Mouse (Mus musculus) small intestine, adult 2 months (tissue): ENCODE results near the gene Kcnmb3. TPM values are rescaled to one million over a fixed set of nuclear protein-coding genes. Genes with fewer than 3 reads are reported as not detected.

Source experiments
- H3K27ac ChIP-seq: fragments of 200-500 bp; 2 replicates; pipeline ENCODE4 v1.5.1; 2012; ENCODE audit warnings: low read depth, low read length, control low read depth, inconsistent platforms; ENCODE audit not compliant: insufficient read depth
- H3K27me3 ChIP-seq: fragments of 200-500 bp; 2 replicates; pipeline ENCODE4 v1.6.1; 2012; ENCODE audit warnings: mild to moderate bottlenecking, moderate library complexity, low read length, inconsistent platforms; ENCODE audit not compliant: control insufficient read depth, insufficient read depth
- H3K36me3 ChIP-seq: fragments of 200-500 bp; 2 replicates; pipeline ENCODE4 v1.6.1; 2012; ENCODE audit warnings: mild to moderate bottlenecking, low read length, control low read depth, inconsistent platforms; ENCODE audit not compliant: control insufficient read depth, insufficient read depth
- H3K4me1 ChIP-seq: fragments of 200-500 bp; 2 replicates; pipeline ENCODE4 v1.6.1; 2012; ENCODE audit warnings: low read length, inconsistent platforms, mixed read lengths; ENCODE audit not compliant: control insufficient read depth, insufficient read depth, insufficient read length
- H3K4me3 ChIP-seq: fragments of 200-500 bp; 2 replicates; pipeline ENCODE4 v1.5.1; 2012; ENCODE audit warnings: low read depth, mild to moderate bottlenecking, control low read depth, inconsistent platforms, low read length, moderate library complexity
- CTCF ChIP-seq: fragments of 200-500 bp; IDR thresholded peaks from 2 replicates; pipeline ENCODE4 v1.5.1; 2012; ENCODE audit warnings: low read depth, mild to moderate bottlenecking, control low read depth, inconsistent platforms, low read length, moderate library complexity, mixed read lengths; ENCODE audit not compliant: insufficient replicate concordance, insufficient read length; ENCODE audit errors: extremely low read depth
- POLR2A ChIP-seq: fragments of 200-500 bp; IDR thresholded peaks from 2 replicates; pipeline ENCODE4 v1.6.1; 2012; ENCODE audit warnings: low read depth, mild to moderate bottlenecking, control low read depth, inconsistent platforms, low read length, moderate library complexity
- WGBS: fragments of 180-500 bp; shearing (Covaris S2); methylation state at CpG from one replicate; pipeline ENCODE4 v1.1.7; 2018; 5-methylcytosine and 5-hydroxymethylcytosine counted together
- polyA plus RNA-seq: library from polyadenylated mRNA; depleted of rRNA; stranded (reverse); fragments of >200 nt; gene quantifications from 2 replicates; pipeline ENCODE4 v1.2.3, GENCODE M21; 2012

Gene Kcnmb3
- polyA plus RNA-seq, 1 experiment = not detected

- H3K4me3 ChIP-seq = no peak overlapping the region
- no peak for TF ChIP-seq CTCF
- TF ChIP-seq POLR2A = no peak
- H3K4me1 ChIP-seq = no peaks in the 10 kb centered on the region
- H3K27me3 ChIP-seq = no peaks in the 10 kb centered on the region
- H3K36me3 ChIP-seq = no peaks in the 10 kb centered on the region
- no peak overlapping the region for H3K27ac ChIP-seq
Observed at GRCm38 (mm10) chr3:32490928-32491315, 1.1 kb downstream of the Kcnmb3 start.

GRCm38 (mm10) chr3:32490076-32490927, 1.7 kb downstream of the Kcnmb3 start:
- 59% methylated on average over 15 of the region's 15 CpGs for WGBS
- no peaks in the 10 kb centered on the region for H3K36me3 ChIP-seq
- no peak for TF ChIP-seq CTCF
- TF ChIP-seq POLR2A = no peak
- no peak overlapping the region for H3K27ac ChIP-seq
- no peaks in the 10 kb centered on the region for H3K27me3 ChIP-seq
- H3K4me1 ChIP-seq = no peaks in the 10 kb centered on the region
- no peak overlapping the region for H3K4me3 ChIP-seq

GRCm38 (mm10) chr3:32488172-32488571, 3.9 kb downstream of the Kcnmb3 start:
- 77% methylated on average over 6 of the region's 6 CpGs for WGBS
- no peak overlapping the region for H3K27ac ChIP-seq
- no peaks in the 10 kb centered on the region for H3K4me1 ChIP-seq
- H3K4me3 ChIP-seq = no peak overlapping the region
- TF ChIP-seq POLR2A = no peak
- TF ChIP-seq CTCF = no peak
- H3K27me3 ChIP-seq = no peaks in the 10 kb centered on the region
- no peaks in the 10 kb centered on the region for H3K36me3 ChIP-seq

GRCm38 (mm10) chr3:32486543-32486942, 5.5 kb downstream of the Kcnmb3 start:
- Histone ChIP-seq H3K27me3 (no peaks in the 10 kb centered on the region), H3K27ac (no peak overlapping the region), H3K4me1 (no peaks in the 10 kb centered on the region), H3K36me3 (no peaks in the 10 kb centered on the region), H3K4me3 (no peak overlapping the region)
- 67% methylated on average over 4 of the region's 4 CpGs for WGBS
- TF ChIP-seq CTCF = no peak
- no peak for TF ChIP-seq POLR2A

- H3K27ac ChIP-seq = no peak overlapping the region
- H3K27me3 ChIP-seq = no peaks in the 10 kb centered on the region
- H3K4me1 ChIP-seq = no peaks in the 10 kb centered on the region
- TF ChIP-seq CTCF = no peak
- no peak for TF ChIP-seq POLR2A
- no peaks in the 10 kb centered on the region for H3K36me3 ChIP-seq
- WGBS = 77% methylated on average over 3 of the region's 3 CpGs
- no peak overlapping the region for H3K4me3 ChIP-seq
Observed at GRCm38 (mm10) chr3:32483035-32483434, 9.0 kb downstream of the Kcnmb3 start.

- Histone ChIP-seq H3K36me3 (no peaks in the 10 kb centered on the region), H3K4me3 (no peak overlapping the region), H3K27ac (no peak overlapping the region), H3K27me3 (no peaks in the 10 kb centered on the region), H3K4me1 (no peaks in the 10 kb centered on the region)
- 92% methylated on average over 7 of the region's 7 CpGs for WGBS
- TF ChIP-seq POLR2A = no peak
- TF ChIP-seq CTCF = no peak
Observed at GRCm38 (mm10) chr3:32479961-32480360, 12.1 kb downstream of the Kcnmb3 start.

GRCm38 (mm10) chr3:32473184-32473583, 18.8 kb downstream of the Kcnmb3 start:
- H3K27ac ChIP-seq = no peak overlapping the region
- WGBS = 88% methylated on average over 10 of the region's 10 CpGs
- H3K4me3 ChIP-seq = no peak overlapping the region
- no peaks in the 10 kb centered on the region for H3K36me3 ChIP-seq
- no peaks in the 10 kb centered on the region for H3K27me3 ChIP-seq
- H3K4me1 ChIP-seq = no peaks in the 10 kb centered on the region; the same call in 1 of the 2 replicates
- TF ChIP-seq CTCF (no peak), POLR2A (no peak)
